Mouse (Mus musculus) cerebellum, adult 2 months (tissue): ENCODE results near the gene Hist1h1e. TPM values are rescaled to one million over a fixed set of nuclear protein-coding genes. Genes with fewer than 3 reads are reported as not detected.
"Not testable (repeated sequence)": the region's sequence is repeated elsewhere in the genome, so short reads cannot be mapped to it uniquely, and the experiment has no call there.

Experiments used
- DNase-seq, 2 experiments: peaks; one replicate each; pipeline ENCODE4 v3.0.0; 2021
- H3K27ac ChIP-seq: fragments of 200-500 bp; 2 replicates; pipeline ENCODE4 v1.5.1; 2012; ENCODE audit warnings: low read length, control low read depth, inconsistent platforms; ENCODE audit not compliant: insufficient read depth
- H3K27me3 ChIP-seq: fragments of 200-500 bp; 2 replicates; pipeline ENCODE4 v1.6.1; 2012; ENCODE audit warnings: inconsistent platforms, mild to moderate bottlenecking, low read length, moderate library complexity; ENCODE audit not compliant: control insufficient read depth, insufficient read depth
- H3K4me1 ChIP-seq: fragments of 200-500 bp; 2 replicates; pipeline ENCODE4 v1.6.1; 2011; ENCODE audit warnings: low read length; ENCODE audit not compliant: control insufficient read depth, insufficient read depth
- H3K4me3 ChIP-seq: fragments of 200-500 bp; replicated peaks from 2 replicates; pipeline ENCODE3; 2011; ENCODE audit warnings: mild to moderate bottlenecking, low read depth, low read length, control low read depth; ENCODE audit not compliant: insufficient read depth
- CTCF ChIP-seq: fragments of 200-500 bp; IDR thresholded peaks from 2 replicates; pipeline ENCODE4 v1.5.1; 2011; ENCODE audit warnings: low read depth, mild to moderate bottlenecking, control low read depth, low read length, moderate library complexity, borderline replicate concordance; ENCODE audit not compliant: insufficient read depth
- POLR2A ChIP-seq: fragments of 200-500 bp; IDR thresholded peaks from 2 replicates; pipeline ENCODE4 v1.6.1; 2011; ENCODE audit warnings: low read length, control low read depth, borderline replicate concordance; ENCODE audit not compliant: insufficient read depth
- WGBS: fragments of 180-500 bp; shearing (Covaris S2); methylation state at CpG from one replicate; pipeline ENCODE4 v1.1.7; 2018; 5-methylcytosine and 5-hydroxymethylcytosine counted together
- polyA plus RNA-seq: library from polyadenylated mRNA; depleted of rRNA; stranded (reverse); fragments of >200 nt; gene quantifications from 2 replicates; pipeline ENCODE4 v1.2.3, GENCODE M21; 2012

Gene Hist1h1e
- polyA plus RNA-seq, 1 experiment, result 4.1 TPM

- WGBS, result 92% methylated on average over 1 of the region's 1 CpGs
- TF ChIP-seq POLR2A, result no peak
- TF ChIP-seq CTCF, result no peak
- Histone ChIP-seq H3K4me3 (no peak overlapping the region), H3K27me3 (no peaks in the 10 kb centered on the region), H3K27ac (no peak overlapping the region), H3K4me1 (no peaks in the 10 kb centered on the region)
- DNase-seq, result no peak
These were observed 44.5 kb downstream of the Hist1h1e start for GRCm38 (mm10) chr13:23577835-23578234.

- H3K27me3 ChIP-seq, result no peaks in the 10 kb centered on the region
- DNase-seq, result no peak
- H3K4me1 ChIP-seq, result no peaks in the 10 kb centered on the region
- TF ChIP-seq CTCF, result no peak
- 76% methylated on average over 6 of the region's 6 CpGs for WGBS
- no peak overlapping the region for H3K27ac ChIP-seq
- no peak overlapping the region for H3K4me3 ChIP-seq
These were observed 45.3 kb downstream of the Hist1h1e start for GRCm38 (mm10) chr13:23576906-23577639.

GRCm38 (mm10) chr13:23576351-23576881, 45.9 kb downstream of the Hist1h1e start:
- Histone ChIP-seq H3K4me1 (no peaks in the 10 kb centered on the region), H3K27me3 (no peaks in the 10 kb centered on the region), H3K27ac (no peak overlapping the region), H3K4me3 (no peak overlapping the region)
- no peak for TF ChIP-seq POLR2A
- TF ChIP-seq CTCF, result no peak
- 77% methylated on average over 7 of the region's 7 CpGs for WGBS
- DNase-seq, result no peak

DNA sequence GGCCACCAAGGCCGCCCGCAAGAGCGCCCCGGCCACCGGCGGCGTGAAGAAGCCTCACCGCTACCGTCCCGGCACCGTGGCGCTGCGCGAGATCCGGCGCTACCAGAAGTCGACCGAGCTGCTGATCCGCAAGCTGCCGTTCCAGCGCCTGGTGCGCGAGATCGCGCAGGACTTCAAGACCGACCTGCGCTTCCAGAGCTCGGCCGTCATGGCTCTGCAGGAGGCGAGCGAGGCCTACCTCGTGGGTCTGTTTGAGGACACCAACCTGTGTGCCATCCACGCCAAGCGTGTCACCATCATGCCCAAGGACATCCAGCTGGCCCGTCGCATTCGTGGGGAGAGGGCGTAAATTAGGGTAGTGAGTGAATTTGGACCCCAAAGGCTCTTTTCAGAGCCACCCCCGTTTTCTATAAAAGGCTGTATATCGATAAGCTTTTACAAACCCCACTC, 46.5 kb downstream of the Hist1h1e start:
- peak overlapping the region; percentile 44 for H3K4me3 ChIP-seq
- 14% methylated on average over 13 of the region's 40 CpGs for WGBS
- H3K27me3 ChIP-seq, H3K4me1 ChIP-seq, H3K27ac ChIP-seq: not testable (repeated sequence)
- peak in 1 of 2 experiments; percentile 32 for DNase-seq

- peak; percentile 42 to 53 for DNase-seq
- peak within 1 kb of the TSS; percentile 44 for H3K4me3 ChIP-seq
- WGBS, result 2% methylated on average over 18 of the region's 18 CpGs
- H3K27ac ChIP-seq, result no peak within 1 kb of the TSS
- TF ChIP-seq CTCF, result no peak
- TF ChIP-seq POLR2A, result no peak
- no peaks in the 10 kb centered on the region for H3K4me1 ChIP-seq
- H3K27me3 ChIP-seq, result no peaks in the 10 kb centered on the region
These were observed 47.0 kb downstream of the Hist1h1e start, which contains the start of gene Hist1h3d for GRCm38 (mm10) chr13:23575271-23575851. Gene Hist1h3d, plus strand, starts transcription at chr13:23575763.

GRCm38 (mm10) chr13:23574546-23575170, 47.7 kb downstream of the Hist1h1e start:
- H3K4me1 ChIP-seq, DNase-seq, H3K4me3 ChIP-seq, H3K27ac ChIP-seq, H3K27me3 ChIP-seq: not testable (repeated sequence)
- 6% methylated on average over 11 of the region's 39 CpGs for WGBS

DNA sequence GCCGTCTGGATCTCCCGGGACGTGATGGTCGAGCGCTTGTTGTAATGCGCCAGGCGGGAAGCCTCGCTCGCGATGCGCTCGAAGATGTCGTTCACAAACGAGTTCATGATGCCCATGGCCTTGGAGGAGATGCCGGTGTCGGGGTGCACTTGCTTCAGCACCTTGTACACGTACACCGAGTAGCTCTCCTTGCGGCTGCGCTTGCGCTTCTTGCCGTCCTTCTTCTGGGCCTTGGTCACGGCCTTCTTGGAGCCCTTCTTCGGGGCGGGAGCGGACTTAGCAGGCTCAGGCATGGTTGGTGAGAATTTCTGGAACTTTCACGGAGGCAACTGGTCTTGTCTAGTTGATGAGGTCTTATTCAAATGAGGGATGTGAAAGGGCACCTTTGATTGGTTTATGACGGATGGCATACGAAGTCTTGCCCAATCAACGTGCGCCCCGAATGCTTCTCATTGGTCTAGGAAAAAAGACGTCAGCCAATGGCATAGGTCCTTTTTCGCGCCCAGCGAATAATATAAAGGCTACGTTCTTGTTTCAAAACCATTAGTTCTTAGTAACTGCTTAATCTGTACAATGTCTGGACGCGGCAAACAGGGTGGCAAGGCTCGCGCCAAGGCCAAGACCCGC, 48.3 kb downstream of the Hist1h1e start, which contains the start of the genes Hist1h2bf and Hist1h2ad:
Gene Hist1h2bf (minus strand): TSS at position 299 of the 627 bp plus-strand sequence.
Gene Hist1h2ad (plus strand): TSS at position 484 of the 627 bp plus-strand sequence.
- not testable (repeated sequence) for H3K27ac ChIP-seq, H3K27me3 ChIP-seq, H3K4me3 ChIP-seq, H3K4me1 ChIP-seq
- WGBS, result under 1% methylated on average over 42 of the region's 42 CpGs
- DNase-seq, result peak; percentile 75 to 84

- not testable (repeated sequence) for H3K27ac ChIP-seq, DNase-seq
These were observed 49.1 kb downstream of the Hist1h1e start for GRCm38 (mm10) chr13:23573034-23573897.

More at GRCm38 (mm10) chr13:23573034-23573897, 49.1 kb downstream of the Hist1h1e start:
- not testable (repeated sequence) for H3K4me3 ChIP-seq, H3K27me3 ChIP-seq, H3K4me1 ChIP-seq
- WGBS, result 10% methylated on average over 20 of the region's 20 CpGs
